Mouse (Mus musculus): ENCODE measurements around the gene Hgfac.

Hgfac gene

GRCm38 (mm10) chr5:35041268-35041829 is at the start of gene Hgfac:
Hgfac (plus strand) TSS chr5:35041509.
- no peak for DNase-seq

- no peak for DNase-seq
Observed at GRCm38 (mm10) chr5:34998754-34999153, 42.6 kb upstream of the Hgfac start.

- DNase-seq: no peak
Observed at GRCm38 (mm10) chr5:34999281-34999680, 42.0 kb upstream of the Hgfac start.

- DNase-seq: no peak
Observed at GRCm38 (mm10) chr5:35000323-35000722, 41.0 kb upstream of the Hgfac start.

- DNase-seq: no peak
Observed at GRCm38 (mm10) chr5:35001144-35001543, 40.2 kb upstream of the Hgfac start.

GRCm38 (mm10) chr5:35003611-35004162 is 37.6 kb upstream of the Hgfac start:
- DNase-seq: no peak

GRCm38 (mm10) chr5:35004769-35005168 is 36.5 kb upstream of the Hgfac start:
- DNase-seq: no peak

- no peak for DNase-seq
Observed at GRCm38 (mm10) chr5:35005659-35006058, 35.6 kb upstream of the Hgfac start.

- DNase-seq: no peak
Observed at GRCm38 (mm10) chr5:35006599-35006998, 34.7 kb upstream of the Hgfac start.

GRCm38 (mm10) chr5:35009163-35009562 is 32.1 kb upstream of the Hgfac start:
- DNase-seq: no peak

GRCm38 (mm10) chr5:35010656-35011055 is 30.7 kb upstream of the Hgfac start:
- no peak for DNase-seq

- no peak for DNase-seq
Observed at GRCm38 (mm10) chr5:35011156-35011923, 30.0 kb upstream of the Hgfac start.

GRCm38 (mm10) chr5:35014036-35014435 is 27.3 kb upstream of the Hgfac start:
- DNase-seq: no peak

- peak; percentile 42 for DNase-seq
Observed at GRCm38 (mm10) chr5:35019673-35020300, 21.5 kb upstream of the Hgfac start.

GRCm38 (mm10) chr5:35020410-35021241 is 20.7 kb upstream of the Hgfac start:
- DNase-seq: no peak

- peak; percentile 44 for DNase-seq
Observed at GRCm38 (mm10) chr5:35024975-35025374, 16.3 kb upstream of the Hgfac start.

- DNase-seq: no peak
Observed at GRCm38 (mm10) chr5:35029303-35029702, 12.0 kb upstream of the Hgfac start.

- no peak for DNase-seq
Observed at GRCm38 (mm10) chr5:35029755-35030154, 11.6 kb upstream of the Hgfac start.

- DNase-seq: no peak
Observed at GRCm38 (mm10) chr5:35033068-35033467, 8.2 kb upstream of the Hgfac start.

- no peak for DNase-seq
Observed at GRCm38 (mm10) chr5:35033619-35034018, 7.7 kb upstream of the Hgfac start.

- DNase-seq: no peak
Observed at GRCm38 (mm10) chr5:35035141-35035540, 6.2 kb upstream of the Hgfac start.

- DNase-seq: no peak
Observed at GRCm38 (mm10) chr5:35035795-35036194, 5.5 kb upstream of the Hgfac start.

- no peak for DNase-seq
Observed at GRCm38 (mm10) chr5:35037438-35037837, 3.9 kb upstream of the Hgfac start.
